Mouse (Mus musculus): ENCODE data around the gene Slc25a25. TPM values are rescaled to one million over a fixed set of nuclear protein-coding genes. Genes with fewer than 3 reads are reported as not detected.

Slc25a25 gene
- polyA plus RNA-seq, 1 experiment from 2014 or later, result 40.0 TPM

- Histone ChIP-seq H3K9ac (replicated peaks) (no peak overlapping the region), H3K4me1 (peaks cover 8% of the 10 kb centered on the region), H3K27ac (replicated peaks) (no peak overlapping the region), H3K4me3 (no peak overlapping the region), H3K9me3 (no peaks in the 10 kb centered on the region), H3K27me3 (peaks cover 57% of the 10 kb centered on the region), H3K4me2 (replicated peaks) (no peak overlapping the region), H3K36me3 (peaks cover 21% of the 10 kb centered on the region)
- 87% methylated on average over 2 of the region's 2 CpGs for WGBS
- no peak for ATAC-seq (ENCODE audit: low FRiP score, low read depth)
Observed at GRCm38 (mm10) chr2:32382689-32383088, 68.6 kb downstream of the Slc25a25 start.

DNA sequence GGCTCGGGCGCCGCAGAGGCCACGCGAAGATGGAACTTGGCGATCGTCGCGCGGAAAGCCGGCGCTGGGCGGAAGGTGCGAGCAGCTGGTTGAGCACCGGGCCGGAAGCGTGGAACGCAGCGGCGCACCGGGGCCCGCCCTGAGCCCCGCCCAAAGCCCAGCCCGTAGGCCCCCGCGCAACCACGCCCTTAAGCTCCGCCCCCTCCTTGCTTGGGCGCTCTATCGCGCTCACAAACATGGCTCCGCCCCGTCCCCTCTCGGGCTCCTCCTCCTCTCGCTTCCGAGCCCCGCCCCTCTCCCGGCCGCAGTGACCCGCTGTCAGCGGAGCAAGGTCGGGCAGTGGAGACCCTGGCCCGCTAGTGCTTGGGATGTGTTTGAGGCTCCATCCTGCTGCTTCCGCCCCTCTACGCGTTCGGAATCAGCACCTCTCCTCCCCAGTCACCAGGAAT lies 69.4 kb downstream of the Slc25a25 start, which contains the start of gene 1110008P14Rik:
Gene 1110008P14Rik, minus strand, starts transcription at position 164 of the 449 bp plus-strand sequence.
- 0% methylated on average over 40 of the region's 47 CpGs for WGBS
- Histone ChIP-seq H3K4me1 (peaks cover 8% of the 10 kb centered on the region), H3K9ac (replicated peaks) (peak within 1 kb of the TSS; percentile 66), H3K4me2 (replicated peaks) (peak within 1 kb of the TSS; percentile 80), H3K9me3 (no peaks in the 10 kb centered on the region), H3K27me3 (peaks cover 52% of the 10 kb centered on the region), H3K36me3 (peaks cover 30% of the 10 kb centered on the region), H3K4me3 (peak within 1 kb of the TSS; percentile 66), H3K27ac (replicated peaks) (no peak within 1 kb of the TSS; the same call in 1 of the 2 replicates)
- ATAC-seq (ENCODE audit: low FRiP score, low read depth), result peak; percentile 86

- H3K36me3 ChIP-seq, result peaks cover 36% of the 10 kb centered on the region
- H3K9me3 ChIP-seq, result no peaks in the 10 kb centered on the region
- peak overlapping the region; percentile 80 for H3K4me2 ChIP-seq (replicated peaks)
- H3K4me3 ChIP-seq, result peak overlapping the region; percentile 66
- H3K4me1 ChIP-seq, result peaks cover 8% of the 10 kb centered on the region
- 2% methylated on average over 27 of the region's 27 CpGs for WGBS
- H3K27me3 ChIP-seq, result peaks cover 48% of the 10 kb centered on the region
- no peak overlapping the region for H3K27ac ChIP-seq (replicated peaks)
- H3K9ac ChIP-seq (replicated peaks), result peak overlapping the region; percentile 66
- peak; percentile 70 for ATAC-seq (ENCODE audit: low FRiP score, low read depth)
Observed at GRCm38 (mm10) chr2:32381141-32381774, 70.0 kb downstream of the Slc25a25 start.

GRCm38 (mm10) chr2:32380001-32380500 lies 71.2 kb downstream of the Slc25a25 start:
- 96% methylated on average over 7 of the region's 7 CpGs for WGBS
- H3K9ac ChIP-seq (replicated peaks), result no peak overlapping the region
- H3K27me3 ChIP-seq, result peaks cover 39% of the 10 kb centered on the region
- H3K4me2 ChIP-seq (replicated peaks), result no peak overlapping the region
- no peak overlapping the region for H3K27ac ChIP-seq (replicated peaks)
- H3K36me3 ChIP-seq, result peaks cover 48% of the 10 kb centered on the region
- no peak for ATAC-seq (ENCODE audit: low FRiP score, low read depth)
- H3K4me1 ChIP-seq, result peaks cover 8% of the 10 kb centered on the region
- no peak overlapping the region for H3K4me3 ChIP-seq
- no peaks in the 10 kb centered on the region for H3K9me3 ChIP-seq

DNA sequence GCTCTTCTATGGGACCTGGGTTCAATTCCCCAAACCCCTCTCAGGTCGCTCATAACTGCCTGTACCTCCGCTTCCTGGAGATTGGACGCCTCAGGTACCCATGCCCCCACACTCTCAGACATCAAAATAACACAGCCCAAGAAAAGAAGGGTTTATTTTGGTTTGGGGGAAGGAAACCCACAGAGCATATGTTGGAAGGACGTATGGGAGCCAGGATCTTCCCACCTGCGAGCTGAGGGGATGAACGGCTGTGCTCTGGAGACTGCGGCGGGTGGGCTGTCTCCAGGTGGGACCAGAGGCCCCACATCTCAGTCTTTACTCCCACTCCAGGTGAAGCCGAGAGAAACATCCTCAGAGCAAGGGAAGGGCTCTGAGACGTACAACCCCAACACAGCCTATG lies 74.3 kb downstream of the Slc25a25 start:
- Histone ChIP-seq H3K36me3 (peaks cover 74% of the 10 kb centered on the region), H3K4me2 (replicated peaks) (no peak overlapping the region), H3K4me3 (no peak overlapping the region)

DNA sequence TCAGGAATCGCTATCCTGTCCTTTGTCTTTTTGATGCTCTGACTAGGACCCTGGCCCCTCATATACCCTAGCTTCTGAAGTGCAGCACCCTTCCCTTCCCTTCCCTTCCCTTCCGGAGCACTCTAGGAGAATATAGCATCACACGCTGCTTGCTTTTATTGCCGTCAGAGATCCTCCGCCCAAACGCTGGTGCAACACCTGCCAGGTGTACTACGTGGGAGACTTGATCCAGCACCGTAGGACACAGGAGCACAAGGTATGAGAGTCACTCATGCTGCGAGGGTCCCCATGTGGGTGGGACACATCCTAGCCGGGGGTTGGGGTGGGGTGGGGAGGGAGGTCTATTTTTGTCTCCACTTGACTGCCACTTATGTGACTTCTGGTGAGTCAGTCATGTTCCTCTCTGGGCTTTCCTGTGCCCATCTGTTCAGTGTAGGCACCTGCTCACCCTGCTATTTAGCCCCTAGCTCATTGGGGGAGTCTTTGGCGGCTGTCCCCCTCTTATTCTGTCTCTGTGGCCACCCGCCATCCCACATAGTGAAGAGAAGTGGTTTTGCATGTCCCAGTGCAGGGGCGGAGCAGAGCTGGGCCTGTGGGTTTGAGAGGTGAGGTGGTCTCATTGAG lies 75.8 kb downstream of the Slc25a25 start:
- Histone ChIP-seq H3K27me3 (peaks cover 9% of the 10 kb centered on the region; the same call in 1 of the 2 replicates), H3K27ac (replicated peaks) (no peak overlapping the region), H3K4me1 (no peaks in the 10 kb centered on the region), H3K4me3 (no peak overlapping the region), H3K36me3 (peaks cover 89% of the 10 kb centered on the region), H3K9ac (replicated peaks) (no peak overlapping the region), H3K9me3 (no peaks in the 10 kb centered on the region), H3K4me2 (replicated peaks) (no peak overlapping the region)
- no peak for ATAC-seq (ENCODE audit: low FRiP score, low read depth)
- WGBS, result 95% methylated on average over 13 of the region's 13 CpGs

More for the DNA sequence above, 74.3 kb downstream of the Slc25a25 start:
- no peak for ATAC-seq (ENCODE audit: low FRiP score, low read depth)
- Histone ChIP-seq H3K27ac (replicated peaks) (no peak overlapping the region), H3K9ac (replicated peaks) (no peak overlapping the region), H3K4me1 (peaks cover 5% of the 10 kb centered on the region), H3K9me3 (no peaks in the 10 kb centered on the region), H3K27me3 (peaks cover 12% of the 10 kb centered on the region; the same call in 1 of the 2 replicates)
- 94% methylated on average over 10 of the region's 10 CpGs for WGBS

DNA sequence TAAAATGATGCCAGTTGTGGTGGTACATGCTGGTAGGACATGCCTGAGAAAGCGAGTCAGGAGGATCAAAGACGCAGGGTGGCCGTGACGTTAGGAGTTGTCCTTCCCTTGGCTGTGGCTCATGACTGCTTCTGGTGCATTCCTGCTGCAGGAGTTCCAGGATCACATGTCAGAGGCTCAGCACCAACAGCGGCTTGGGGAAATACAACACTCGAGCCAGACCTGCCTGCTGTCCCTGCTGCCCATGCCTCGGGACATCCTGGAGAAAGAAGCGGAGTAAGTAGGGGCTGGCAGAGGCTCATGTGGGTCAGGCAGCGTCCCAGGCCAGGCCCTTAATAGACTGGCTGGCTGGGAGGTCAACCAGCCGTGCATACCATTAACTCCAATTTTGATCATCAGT lies 77.1 kb downstream of the Slc25a25 start:
- Histone ChIP-seq H3K4me2 (replicated peaks) (no peak overlapping the region), H3K9me3 (no peaks in the 10 kb centered on the region), H3K4me3 (no peak overlapping the region), H3K27ac (replicated peaks) (no peak overlapping the region), H3K4me1 (no peaks in the 10 kb centered on the region), H3K36me3 (peaks cover 93% of the 10 kb centered on the region), H3K27me3 (0 out of 2 replicates have a peak, but pooled peaks cover 3% of the 10 kb centered on the region), H3K9ac (replicated peaks) (no peak overlapping the region)
- ATAC-seq (ENCODE audit: low FRiP score, low read depth), result no peak
- 89% methylated on average over 10 of the region's 10 CpGs for WGBS

DNA sequence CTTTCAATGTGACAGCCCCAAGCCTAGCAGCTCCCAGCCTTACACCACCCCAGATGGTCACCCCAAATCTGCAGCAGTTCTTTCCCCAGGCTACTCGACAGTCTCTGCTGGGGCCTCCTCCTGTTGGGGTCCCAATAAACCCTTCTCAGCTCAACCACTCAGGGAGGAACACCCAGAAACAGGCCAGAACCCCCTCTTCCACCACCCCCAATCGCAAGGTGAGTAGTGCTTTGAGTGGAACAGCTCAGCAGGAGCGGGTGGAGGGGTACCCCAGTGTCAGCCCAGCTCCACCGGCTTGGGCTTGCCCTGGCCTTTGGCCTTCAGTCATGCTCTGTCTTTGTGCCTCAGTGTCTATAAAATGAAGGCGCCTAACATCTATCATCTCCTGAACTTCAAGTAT lies 83.9 kb downstream of the Slc25a25 start:
- no peak overlapping the region for H3K4me2 ChIP-seq (replicated peaks)
- H3K27ac ChIP-seq (replicated peaks), result no peak overlapping the region
- H3K9me3 ChIP-seq, result no peaks in the 10 kb centered on the region
- H3K4me3 ChIP-seq, result no peak overlapping the region
- no peak for ATAC-seq (ENCODE audit: low FRiP score, low read depth)
- peaks cover 63% of the 10 kb centered on the region for H3K36me3 ChIP-seq
- H3K4me1 ChIP-seq, result peaks cover 11% of the 10 kb centered on the region
- H3K9ac ChIP-seq (replicated peaks), result no peak overlapping the region
- H3K27me3 ChIP-seq, result no peaks in the 10 kb centered on the region
- 95% methylated on average over 5 of the region's 5 CpGs for WGBS

Other genes with a start within 250 kb of the Slc25a25 start
- gene Pomt1, start 214.9 kb downstream of the Slc25a25 start, polyA plus RNA-seq (2016; fragmentation: Nextera tagmentation; extraction: Ambion mirVana), result 28.5 and 31.4 TPM in 2 replicates
- gene Uck1, start 191.3 kb downstream of the Slc25a25 start, polyA plus RNA-seq (2016; fragmentation: Nextera tagmentation; extraction: Ambion mirVana), result 74.4 and 79.6 TPM in 2 replicates
- 28.0 and 28.2 TPM in 2 replicates for gene Golga2, start 164.1 kb downstream of the Slc25a25 start, polyA plus RNA-seq (2016; fragmentation: Nextera tagmentation; extraction: Ambion mirVana)
- gene Swi5, start 163.4 kb downstream of the Slc25a25 start, polyA plus RNA-seq (2016; fragmentation: Nextera tagmentation; extraction: Ambion mirVana), result 368 and 371 TPM in 2 replicates
- 61.5 TPM in 2 replicates for gene Ciz1, start 99.1 kb downstream of the Slc25a25 start, polyA plus RNA-seq (2016; fragmentation: Nextera tagmentation; extraction: Ambion mirVana)
- gene Dnm1, start 98.1 kb downstream of the Slc25a25 start, polyA plus RNA-seq (2016; fragmentation: Nextera tagmentation; extraction: Ambion mirVana), result 26.3 and 30.5 TPM in 2 replicates
- gene 1110008P14Rik, start 69.5 kb downstream of the Slc25a25 start, polyA plus RNA-seq (2016; fragmentation: Nextera tagmentation; extraction: Ambion mirVana), result 57.5 and 61.1 TPM in 2 replicates
- 0.60 TPM in 2 replicates for gene Lcn2, start 63.2 kb downstream of the Slc25a25 start, polyA plus RNA-seq (2016; fragmentation: Nextera tagmentation; extraction: Ambion mirVana)
- gene Ptges2, start 55.5 kb downstream of the Slc25a25 start, polyA plus RNA-seq (2016; fragmentation: Nextera tagmentation; extraction: Ambion mirVana), result 27.2 and 28.6 TPM in 2 replicates
- gene Naif1, start 988 bp downstream of the Slc25a25 start, polyA plus RNA-seq (2016; fragmentation: Nextera tagmentation; extraction: Ambion mirVana), result 5.2 and 6.4 TPM in 2 replicates
- gene Fam102a, start 83.9 kb upstream of the Slc25a25 start, polyA plus RNA-seq (2016; fragmentation: Nextera tagmentation; extraction: Ambion mirVana), result 9.4 and 10.1 TPM in 2 replicates
- gene Dpm2, start 119.4 kb upstream of the Slc25a25 start, polyA plus RNA-seq (2016; fragmentation: Nextera tagmentation; extraction: Ambion mirVana), result 109 and 121 TPM in 2 replicates
- gene Pip5kl1, start 123.4 kb upstream of the Slc25a25 start, polyA plus RNA-seq (2016; fragmentation: Nextera tagmentation; extraction: Ambion mirVana), result 2.7 and 3.1 TPM in 2 replicates
- gene 9430097D07Rik, start 124.2 kb upstream of the Slc25a25 start, polyA plus RNA-seq (2016; fragmentation: Nextera tagmentation; extraction: Ambion mirVana), result 0.16 and 0.56 TPM in 2 replicates
- 16.1 and 17.9 TPM in 2 replicates for gene St6galnac4, start 135.7 kb upstream of the Slc25a25 start, polyA plus RNA-seq (2016; fragmentation: Nextera tagmentation; extraction: Ambion mirVana)
- 10.6 and 11.2 TPM in 2 replicates for gene St6galnac6, start 148.3 kb upstream of the Slc25a25 start, polyA plus RNA-seq (2016; fragmentation: Nextera tagmentation; extraction: Ambion mirVana)
- 31.6 and 34.7 TPM in 2 replicates for gene Ak1, start 170.3 kb upstream of the Slc25a25 start, polyA plus RNA-seq (2016; fragmentation: Nextera tagmentation; extraction: Ambion mirVana)
- gene Eng, start 195.2 kb upstream of the Slc25a25 start, polyA plus RNA-seq (2016; fragmentation: Nextera tagmentation; extraction: Ambion mirVana), result 27.7 and 29.5 TPM in 2 replicates

Data from midbrain, embryonic 12.5 days (tissue).